Mouse (Mus musculus) cerebellum, adult 2 months (tissue): ENCODE results near the gene Ccer1. TPM values are rescaled to one million over a fixed set of nuclear protein-coding genes. Genes with fewer than 3 reads are reported as not detected.

Experiments used
- DNase-seq, 2 experiments: peaks; one replicate each; pipeline ENCODE4 v3.0.0; 2021
- H3K27ac ChIP-seq: fragments of 200-500 bp; 2 replicates; pipeline ENCODE4 v1.5.1; 2012; ENCODE audit warnings: low read length, control low read depth, inconsistent platforms; ENCODE audit not compliant: insufficient read depth
- H3K27me3 ChIP-seq: fragments of 200-500 bp; 2 replicates; pipeline ENCODE4 v1.6.1; 2012; ENCODE audit warnings: inconsistent platforms, mild to moderate bottlenecking, low read length, moderate library complexity; ENCODE audit not compliant: control insufficient read depth, insufficient read depth
- H3K4me1 ChIP-seq: fragments of 200-500 bp; 2 replicates; pipeline ENCODE4 v1.6.1; 2011; ENCODE audit warnings: low read length; ENCODE audit not compliant: control insufficient read depth, insufficient read depth
- H3K4me3 ChIP-seq: fragments of 200-500 bp; replicated peaks from 2 replicates; pipeline ENCODE3; 2011; ENCODE audit warnings: mild to moderate bottlenecking, low read depth, low read length, control low read depth; ENCODE audit not compliant: insufficient read depth
- CTCF ChIP-seq: fragments of 200-500 bp; IDR thresholded peaks from 2 replicates; pipeline ENCODE4 v1.5.1; 2011; ENCODE audit warnings: low read depth, mild to moderate bottlenecking, control low read depth, low read length, moderate library complexity, borderline replicate concordance; ENCODE audit not compliant: insufficient read depth
- POLR2A ChIP-seq: fragments of 200-500 bp; IDR thresholded peaks from 2 replicates; pipeline ENCODE4 v1.6.1; 2011; ENCODE audit warnings: low read length, control low read depth, borderline replicate concordance; ENCODE audit not compliant: insufficient read depth
- WGBS: fragments of 180-500 bp; shearing (Covaris S2); methylation state at CpG from one replicate; pipeline ENCODE4 v1.1.7; 2018; 5-methylcytosine and 5-hydroxymethylcytosine counted together
- polyA plus RNA-seq: library from polyadenylated mRNA; depleted of rRNA; stranded (reverse); fragments of >200 nt; gene quantifications from 2 replicates; pipeline ENCODE4 v1.2.3, GENCODE M21; 2012; rRNA removed

The Ccer1 gene
- polyA plus RNA-seq = not detected in 2 replicates

- Histone ChIP-seq H3K4me1 (no peaks in the 10 kb centered on the region), H3K27me3 (no peaks in the 10 kb centered on the region), H3K27ac (no peak within 1 kb of the TSS), H3K4me3 (no peak within 1 kb of the TSS)
- no peak for DNase-seq
- TF ChIP-seq CTCF = no peak
- no peak for TF ChIP-seq POLR2A
- 73% methylated on average over 20 of the region's 20 CpGs for WGBS
These were observed at the start of gene Ccer1 for GRCm38 (mm10) chr10:97692913-97693312. Gene Ccer1, plus strand, starts transcription at chr10:97693059.

GRCm38 (mm10) chr10:97643768-97644167, 49.1 kb upstream of the Ccer1 start, which contains the start of gene Epyc:
Gene Epyc, plus strand, starts transcription at chr10:97644068.
- WGBS = 92% methylated on average over 2 of the region's 2 CpGs
- Histone ChIP-seq H3K27me3 (no peaks in the 10 kb centered on the region), H3K4me1 (no peaks in the 10 kb centered on the region), H3K27ac (no peak within 1 kb of the TSS), H3K4me3 (no peak within 1 kb of the TSS)
- TF ChIP-seq CTCF (no peak), POLR2A (no peak)
- DNase-seq = no peak

DNA sequence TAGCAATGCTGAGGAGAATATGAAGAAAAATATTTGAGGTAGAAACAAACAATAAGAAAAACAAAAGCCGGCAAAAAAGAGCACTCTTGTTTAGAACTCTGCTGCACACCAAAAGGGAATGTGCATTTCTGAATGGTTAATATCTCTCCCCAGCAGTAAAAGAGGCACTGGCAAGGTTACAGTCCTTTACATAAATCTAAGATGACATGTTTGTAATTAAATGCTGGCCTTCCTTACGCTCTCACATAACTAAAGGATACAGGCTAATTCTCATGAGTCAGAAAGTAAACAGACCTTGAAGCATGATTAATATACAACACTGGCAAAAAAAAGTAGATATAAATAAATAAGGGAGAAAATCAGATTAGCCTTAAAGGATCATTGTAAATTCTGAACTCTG, 42.5 kb upstream of the Ccer1 start:
- TF ChIP-seq CTCF (no peak), POLR2A (no peak)
- H3K4me1 ChIP-seq = no peaks in the 10 kb centered on the region
- no peak overlapping the region for H3K27ac ChIP-seq
- 38% methylated on average over 2 of the region's 2 CpGs for WGBS
- no peaks in the 10 kb centered on the region for H3K27me3 ChIP-seq
- DNase-seq = no peak
- H3K4me3 ChIP-seq = no peak overlapping the region

GRCm38 (mm10) chr10:97659489-97659888, 33.4 kb upstream of the Ccer1 start:
- no peak overlapping the region for H3K27ac ChIP-seq
- no peaks in the 10 kb centered on the region for H3K4me1 ChIP-seq
- H3K4me3 ChIP-seq = no peak overlapping the region
- no peaks in the 10 kb centered on the region for H3K27me3 ChIP-seq
- no peak for DNase-seq
- 92% methylated on average over 1 of the region's 1 CpGs for WGBS
- no peak for TF ChIP-seq POLR2A
- no peak for TF ChIP-seq CTCF

- no peak for DNase-seq
- Histone ChIP-seq H3K27ac (no peak overlapping the region), H3K4me3 (no peak overlapping the region), H3K4me1 (no peaks in the 10 kb centered on the region; the same call in 1 of the 2 replicates), H3K27me3 (no peaks in the 10 kb centered on the region)
- TF ChIP-seq CTCF (no peak), POLR2A (no peak)
- WGBS = 54% methylated on average over 4 of the region's 4 CpGs
These were observed 24.2 kb upstream of the Ccer1 start for GRCm38 (mm10) chr10:97668656-97669055.

DNA sequence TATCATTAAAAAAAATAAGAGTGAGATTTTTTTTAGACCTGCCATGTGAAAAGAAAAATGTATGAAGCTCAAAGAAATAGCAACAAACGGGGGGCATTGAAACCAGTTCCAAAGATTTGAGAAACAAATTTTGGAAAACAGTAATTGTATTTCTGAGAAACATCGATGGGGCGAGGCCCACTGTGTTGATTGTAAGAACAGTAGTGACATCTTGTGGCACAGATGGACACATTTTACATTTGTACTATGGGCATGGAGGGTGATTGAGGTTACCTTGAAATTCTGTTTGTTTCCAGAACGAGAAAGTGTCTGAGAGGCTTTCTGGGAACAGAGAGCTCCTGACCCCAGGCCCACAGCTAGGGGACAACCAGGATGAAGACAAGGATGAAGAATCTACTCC, 22.7 kb upstream of the Ccer1 start:
- 27% methylated on average over 4 of the region's 4 CpGs for WGBS
- no peaks in the 10 kb centered on the region for H3K27me3 ChIP-seq
- no peak overlapping the region for H3K27ac ChIP-seq
- DNase-seq = peak; percentile 16 to 30
- TF ChIP-seq CTCF (peak; percentile 44), POLR2A (no peak)
- no peak overlapping the region for H3K4me3 ChIP-seq
- no peaks in the 10 kb centered on the region; the same call in 1 of the 2 replicates for H3K4me1 ChIP-seq

DNA sequence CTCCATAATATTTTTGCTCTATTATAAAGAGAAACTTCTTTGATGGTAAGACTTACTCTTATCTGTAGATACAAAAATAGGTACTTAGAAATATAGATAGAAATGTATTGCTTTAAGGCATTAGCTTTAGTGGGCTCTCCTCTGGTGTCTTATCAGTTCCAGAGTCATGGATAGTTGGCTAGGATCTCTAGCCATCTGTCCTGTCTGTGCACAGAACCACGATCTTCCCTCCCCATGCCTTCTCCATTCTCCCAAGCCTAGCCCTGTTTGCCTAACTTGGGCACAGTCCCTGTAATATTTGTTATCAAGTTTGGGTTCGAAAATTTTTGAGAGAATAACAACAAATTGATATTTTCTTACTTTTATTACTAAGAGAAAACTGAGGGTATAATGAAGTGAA, 19.6 kb upstream of the Ccer1 start:
- peak in 1 of 2 experiments; percentile 18 for DNase-seq
- Histone ChIP-seq H3K27ac (no peak overlapping the region), H3K4me1 (no peaks in the 10 kb centered on the region; the same call in 1 of the 2 replicates), H3K27me3 (no peaks in the 10 kb centered on the region), H3K4me3 (no peak overlapping the region)
- 19% methylated on average over 2 of the region's 2 CpGs for WGBS
- TF ChIP-seq CTCF (no peak), POLR2A (no peak)

DNA sequence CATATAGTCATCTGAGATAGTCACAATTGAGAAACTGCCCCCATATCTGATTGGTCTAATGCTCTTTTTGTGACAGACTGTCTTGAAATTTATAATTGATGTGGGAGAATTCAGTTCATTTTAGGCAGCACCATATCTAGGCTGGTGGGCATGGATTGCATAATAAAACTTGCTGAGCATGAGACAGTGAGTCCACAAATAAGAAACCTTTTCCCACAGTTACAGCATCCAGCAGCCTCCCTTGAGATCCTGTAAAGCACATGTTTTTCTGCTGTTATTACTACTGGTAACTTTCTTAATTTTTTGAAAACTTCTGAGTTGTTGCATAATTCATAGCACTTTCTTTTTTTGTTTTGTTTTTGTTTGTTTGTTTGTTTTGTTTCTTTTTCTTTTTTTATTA, 9.9 kb upstream of the Ccer1 start:
- Histone ChIP-seq H3K27me3 (no peaks in the 10 kb centered on the region), H3K4me1 (no peaks in the 10 kb centered on the region), H3K27ac (no peak overlapping the region), H3K4me3 (no peak overlapping the region)
- DNase-seq = no peak
- TF ChIP-seq CTCF (no peak), POLR2A (no peak)

DNA sequence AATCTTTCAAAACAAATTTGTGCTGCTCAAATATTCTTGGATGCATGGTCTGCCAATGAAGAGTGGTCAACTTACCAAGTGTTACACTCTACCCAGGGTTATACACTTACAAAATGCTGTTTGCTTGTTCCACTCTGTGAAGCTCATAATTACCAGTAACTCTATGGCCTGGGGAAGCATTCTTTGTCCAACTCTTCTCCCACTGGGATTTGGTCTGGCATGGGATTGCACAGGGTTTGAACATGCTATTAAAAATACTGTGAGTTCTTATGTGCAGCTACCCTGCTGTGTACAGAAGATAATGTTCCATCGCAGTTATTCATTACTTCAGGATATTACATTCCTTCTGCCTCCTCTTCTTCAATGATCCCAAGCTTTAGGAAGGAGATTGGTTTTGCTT, 5.7 kb upstream of the Ccer1 start:
- H3K27me3 ChIP-seq = no peaks in the 10 kb centered on the region
- no peak for TF ChIP-seq CTCF
- no peak for TF ChIP-seq POLR2A
- WGBS = 31% methylated on average over 1 of the region's 1 CpGs
- H3K27ac ChIP-seq = no peak overlapping the region
- H3K4me1 ChIP-seq = no peaks in the 10 kb centered on the region
- no peak for DNase-seq
- H3K4me3 ChIP-seq = no peak overlapping the region
